Mouse (Mus musculus) neutrophil, adult 5-6 weeks (primary cell): ENCODE data around the gene Thap8. TPM values are rescaled to one million over a fixed set of nuclear protein-coding genes. Genes with fewer than 3 reads are reported as not detected.
"Not testable (repeated sequence)": the region's sequence is repeated elsewhere in the genome, so short reads cannot be mapped to it uniquely, and the experiment has no call there.

Source experiments
- ATAC-seq: fragments of 151-379, 151-347 bp; 2 replicates; pipeline ENCODE4 v1.8.0; 2017; ENCODE audit warnings: mild to moderate bottlenecking, moderate TSS enrichment; ENCODE audit not compliant: insufficient number of reproducible peaks, poor library complexity, low FRiP score, severe bottlenecking; ENCODE audit errors: extremely low read depth
- total RNA-seq: library from RNA; stranded (forward); fragments of 200-1000 nt; gene quantifications from 2 replicates; pipeline ENCODE4 v1.2.3, GENCODE M21; 2017

Thap8 gene
- 0.98 TPM in 1 of 2 replicates, not detected in the other for total RNA-seq

GRCm38 (mm10) chr7:30279951-30280669 is at the start of gene Thap8, which contains the start of gene Wdr62:
Thap8 (plus strand) TSS chr7:30280094.
Wdr62 (minus strand) TSS chr7:30280419.
- peak; percentile 98 for ATAC-seq

- no peak for ATAC-seq
Measured at GRCm38 (mm10) chr7:30231328-30231668, 48.6 kb upstream of the Thap8 start.

GRCm38 (mm10) chr7:30231669-30232454 is 48.0 kb upstream of the Thap8 start, which contains the start of the genes Polr2i and Tbcb:
Polr2i (plus strand) TSS chr7:30231948.
Tbcb (minus strand) TSS chr7:30232272.
- peak; percentile 93 for ATAC-seq

GRCm38 (mm10) chr7:30232631-30233148 is 47.2 kb upstream of the Thap8 start:
- no peak for ATAC-seq

GRCm38 (mm10) chr7:30233387-30233786 is 46.5 kb upstream of the Thap8 start:
- no peak for ATAC-seq

GRCm38 (mm10) chr7:30234276-30234858 is 45.5 kb upstream of the Thap8 start:
- no peak for ATAC-seq

GRCm38 (mm10) chr7:30235091-30235490 is 44.8 kb upstream of the Thap8 start:
- ATAC-seq = no peak

- no peak for ATAC-seq
Measured at GRCm38 (mm10) chr7:30235625-30236024, 44.3 kb upstream of the Thap8 start, which contains the start of gene Ovol3. Ovol3 (minus strand) TSS chr7:30235725.

GRCm38 (mm10) chr7:30237374-30237773 is 42.5 kb upstream of the Thap8 start:
- ATAC-seq = not testable (repeated sequence)

GRCm38 (mm10) chr7:30251956-30252954 is 27.6 kb upstream of the Thap8 start:
- no peak for ATAC-seq

GRCm38 (mm10) chr7:30265041-30265440 is 14.9 kb upstream of the Thap8 start:
- peak; percentile 18; the same call in 1 of the 2 replicates for ATAC-seq

- no peak for ATAC-seq
Measured at GRCm38 (mm10) chr7:30265531-30265930, 14.4 kb upstream of the Thap8 start.

- no peak for ATAC-seq
Measured at GRCm38 (mm10) chr7:30265935-30266334, 14.0 kb upstream of the Thap8 start.

GRCm38 (mm10) chr7:30266780-30267179 is 13.1 kb upstream of the Thap8 start:
- no peak for ATAC-seq

GRCm38 (mm10) chr7:30269641-30270040 is 10.3 kb upstream of the Thap8 start:
- no peak for ATAC-seq

GRCm38 (mm10) chr7:30274383-30274782 is 5.5 kb upstream of the Thap8 start:
- ATAC-seq = no peak

- ATAC-seq = no peak
Measured at GRCm38 (mm10) chr7:30278911-30279310, 983 bp upstream of the Thap8 start.

GRCm38 (mm10) chr7:30279536-30279935 is 358 bp upstream of the Thap8 start:
- ATAC-seq = no peak
